Mouse (Mus musculus): Measurements from ENCODE around the gene Enpp7. TPM values are rescaled to one million over a fixed set of nuclear protein-coding genes. Genes with fewer than 3 reads are reported as not detected.

Gene Enpp7
- polyA plus RNA-seq, 1 experiment: not detected

GRCm38 (mm10) chr11:119037780-119038401 lies 49.9 kb downstream of the Enpp7 start:
- no peak for TF ChIP-seq POLR2A (IDR thresholded peaks at IDR 0.05; ENCODE audit: insufficient read depth, low read depth, low read length)
- no peak for TF ChIP-seq CTCF (IDR thresholded peaks at IDR 0.05; ENCODE audit: insufficient read depth, low read depth, low read length)
- no peak overlapping the region for H3K27ac ChIP-seq (ENCODE audit: insufficient read depth, low read depth, low read length)
- 65% methylated on average over 18 of the region's 18 CpGs for WGBS
- no peak overlapping the region for H3K4me3 ChIP-seq (ENCODE audit: insufficient read depth, low read depth, low read length)
- H3K4me1 ChIP-seq (ENCODE audit: control insufficient read depth, insufficient read depth, low read length): peaks cover 46% of the 10 kb centered on the region

GRCm38 (mm10) chr11:119038744-119039484 lies 50.9 kb downstream of the Enpp7 start:
- TF ChIP-seq CTCF (IDR thresholded peaks at IDR 0.05; ENCODE audit: insufficient read depth, low read depth, low read length) (no peak), POLR2A (IDR thresholded peaks at IDR 0.05; ENCODE audit: insufficient read depth, low read depth, low read length) (no peak)
- Histone ChIP-seq H3K4me3 (ENCODE audit: insufficient read depth, low read depth, low read length) (no peak overlapping the region), H3K4me1 (ENCODE audit: control insufficient read depth, insufficient read depth, low read length) (peaks cover 46% of the 10 kb centered on the region), H3K27ac (ENCODE audit: insufficient read depth, low read depth, low read length) (no peak overlapping the region)
- WGBS: 76% methylated on average over 22 of the region's 22 CpGs

- 15% methylated on average over 21 of the region's 21 CpGs for WGBS
- Histone ChIP-seq H3K4me1 (ENCODE audit: control insufficient read depth, insufficient read depth, low read length) (peaks cover 47% of the 10 kb centered on the region), H3K4me3 (ENCODE audit: insufficient read depth, low read depth, low read length) (peak overlapping the region; percentile 82), H3K27ac (ENCODE audit: insufficient read depth, low read depth, low read length) (peak overlapping the region; percentile 70)
- TF ChIP-seq CTCF (IDR thresholded peaks at IDR 0.05; ENCODE audit: insufficient read depth, low read depth, low read length) (no peak), POLR2A (IDR thresholded peaks at IDR 0.05; ENCODE audit: insufficient read depth, low read depth, low read length) (no peak)
Observed at GRCm38 (mm10) chr11:119039732-119040512, 51.9 kb downstream of the Enpp7 start.

- WGBS: under 1% methylated on average over 55 of the region's 63 CpGs
- TF ChIP-seq POLR2A (IDR thresholded peaks at IDR 0.05; ENCODE audit: insufficient read depth, low read depth, low read length): peak; percentile 86
- no peak for TF ChIP-seq CTCF (IDR thresholded peaks at IDR 0.05; ENCODE audit: insufficient read depth, low read depth, low read length)
- peak within 1 kb of the TSS; percentile 70 for H3K27ac ChIP-seq (ENCODE audit: insufficient read depth, low read depth, low read length)
- peaks cover 46% of the 10 kb centered on the region for H3K4me1 ChIP-seq (ENCODE audit: control insufficient read depth, insufficient read depth, low read length)
- peak within 1 kb of the TSS; percentile 82 for H3K4me3 ChIP-seq (ENCODE audit: insufficient read depth, low read depth, low read length)
Observed at GRCm38 (mm10) chr11:119040600-119041324, 52.8 kb downstream of the Enpp7 start, which contains the start of gene Cbx8. Gene Cbx8 (minus strand): TSS chr11:119040969.

GRCm38 (mm10) chr11:119041325-119041716 lies 53.3 kb downstream of the Enpp7 start:
- no peak for TF ChIP-seq CTCF (IDR thresholded peaks at IDR 0.05; ENCODE audit: insufficient read depth, low read depth, low read length)
- no peak; the same call in 1 of the 2 replicates for TF ChIP-seq POLR2A (IDR thresholded peaks at IDR 0.05; ENCODE audit: insufficient read depth, low read depth, low read length)
- under 1% methylated on average over 31 of the region's 31 CpGs for WGBS
- Histone ChIP-seq H3K4me3 (ENCODE audit: insufficient read depth, low read depth, low read length) (peak overlapping the region; percentile 62), H3K4me1 (ENCODE audit: control insufficient read depth, insufficient read depth, low read length) (peaks cover 44% of the 10 kb centered on the region), H3K27ac (ENCODE audit: insufficient read depth, low read depth, low read length) (peak overlapping the region; percentile 44)

GRCm38 (mm10) chr11:119041750-119042465 lies 53.9 kb downstream of the Enpp7 start:
- H3K4me3 ChIP-seq (ENCODE audit: insufficient read depth, low read depth, low read length): peak overlapping the region; percentile 62
- peaks cover 49% of the 10 kb centered on the region for H3K4me1 ChIP-seq (ENCODE audit: control insufficient read depth, insufficient read depth, low read length)
- H3K27ac ChIP-seq (ENCODE audit: insufficient read depth, low read depth, low read length): no peak overlapping the region
- WGBS: 1% methylated on average over 31 of the region's 31 CpGs
- TF ChIP-seq POLR2A (IDR thresholded peaks at IDR 0.05; ENCODE audit: insufficient read depth, low read depth, low read length) (no peak), CTCF (IDR thresholded peaks at IDR 0.05; ENCODE audit: insufficient read depth, low read depth, low read length) (no peak)

Other genes with a start within 250 kb of the Enpp7 start
- gene Rbfox3, start 76.6 kb upstream of the Enpp7 start, polyA plus RNA-seq (2012; ENCODE audit: insufficient read depth, insufficient read length, low replicate concordance, missing spikeins): 164 TPM in 1 of 2 replicates, not detected in the other
- gene Cbx2, start 34.8 kb downstream of the Enpp7 start, polyA plus RNA-seq (2012; ENCODE audit: insufficient read depth, insufficient read length, low replicate concordance, missing spikeins): not detected in 2 replicates
- not detected in 2 replicates for gene Cbx8, start 52.8 kb downstream of the Enpp7 start, polyA plus RNA-seq (2012; ENCODE audit: insufficient read depth, insufficient read length, low replicate concordance, missing spikeins)
- not detected in 2 replicates for gene Cbx4, start 98.0 kb downstream of the Enpp7 start, polyA plus RNA-seq (2012; ENCODE audit: insufficient read depth, insufficient read length, low replicate concordance, missing spikeins)
- not detected in 2 replicates for gene Tbc1d16, start 240.3 kb downstream of the Enpp7 start, polyA plus RNA-seq (2012; ENCODE audit: insufficient read depth, insufficient read length, low replicate concordance, missing spikeins)
- not detected in 2 replicates for gene Ccdc40, start 240.4 kb downstream of the Enpp7 start, polyA plus RNA-seq (2012; ENCODE audit: insufficient read depth, insufficient read length, low replicate concordance, missing spikeins)